Mouse (Mus musculus): ENCODE measurements around the gene Polg.

Gene Polg

DNA sequence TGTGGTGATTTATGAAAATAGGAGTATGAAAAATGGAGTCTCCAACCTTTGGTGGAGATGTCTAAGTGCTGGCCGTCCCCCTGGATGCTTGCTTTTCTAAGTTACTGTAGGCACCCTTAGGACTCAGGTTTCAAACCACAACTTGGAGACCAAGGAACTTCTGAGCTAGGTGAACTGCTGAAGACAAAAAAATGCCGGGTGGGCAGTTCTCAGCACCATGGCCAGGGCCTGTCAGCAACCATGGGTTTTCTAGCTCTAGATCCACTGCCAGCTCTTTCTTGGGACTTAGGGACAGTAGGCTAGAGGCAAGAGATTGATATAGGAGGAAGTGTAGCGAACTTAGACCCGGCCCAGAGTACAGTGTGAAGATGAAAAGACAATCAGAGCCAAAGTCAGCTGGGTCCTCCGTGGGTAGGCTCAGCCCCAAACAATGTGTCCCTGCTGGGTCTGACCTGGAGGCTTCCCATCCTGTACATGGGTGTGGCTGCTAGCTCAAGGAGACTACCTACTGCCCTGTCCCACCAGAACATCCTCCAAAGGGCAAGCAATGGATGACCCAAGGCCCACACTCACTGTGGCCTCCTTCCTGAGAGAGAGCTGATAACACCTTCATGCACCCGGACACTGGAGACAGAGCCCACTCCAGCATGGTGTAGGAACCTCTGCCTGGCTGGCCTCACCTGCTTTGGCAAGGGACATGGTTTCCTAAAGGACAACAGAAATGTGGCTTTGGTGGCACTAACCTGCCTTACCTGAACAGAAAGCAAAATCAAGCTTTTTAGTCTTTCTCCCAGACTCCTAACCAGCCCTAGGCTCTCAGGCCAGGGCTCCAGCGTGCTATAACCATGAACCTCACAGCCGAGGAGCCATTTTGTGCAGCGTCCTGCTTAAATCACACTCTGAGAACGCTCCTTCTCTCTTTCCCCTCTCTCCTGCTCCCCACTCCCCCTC is 36.3 kb upstream of the Polg start:
- DNase-seq (ENCODE audit: low read depth, low spot score) = no peak

DNA sequence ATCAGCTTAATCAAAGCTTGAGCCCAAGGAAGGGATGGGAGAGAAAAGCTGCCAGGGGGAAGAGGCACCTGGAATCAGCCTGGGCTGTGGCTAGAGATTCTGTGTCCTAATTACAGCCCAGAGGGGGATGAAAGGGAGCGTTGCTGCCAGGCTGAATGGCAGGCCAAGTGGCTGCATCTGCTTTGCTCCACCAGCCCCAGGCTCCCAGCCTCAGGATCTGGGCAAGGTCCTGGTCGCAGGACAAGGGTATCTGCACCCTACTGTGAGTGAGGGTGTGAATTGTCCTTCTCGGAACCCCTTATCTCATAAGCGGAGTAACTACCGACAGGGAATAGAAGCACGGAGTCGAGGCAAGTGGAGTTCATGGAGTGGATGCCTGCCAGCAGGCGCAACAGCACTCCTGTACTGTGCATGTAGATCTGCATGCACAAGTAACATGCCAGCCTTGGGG is 35.4 kb upstream of the Polg start:
- DNase-seq (ENCODE audit: low read depth, low spot score) = no peak

DNA sequence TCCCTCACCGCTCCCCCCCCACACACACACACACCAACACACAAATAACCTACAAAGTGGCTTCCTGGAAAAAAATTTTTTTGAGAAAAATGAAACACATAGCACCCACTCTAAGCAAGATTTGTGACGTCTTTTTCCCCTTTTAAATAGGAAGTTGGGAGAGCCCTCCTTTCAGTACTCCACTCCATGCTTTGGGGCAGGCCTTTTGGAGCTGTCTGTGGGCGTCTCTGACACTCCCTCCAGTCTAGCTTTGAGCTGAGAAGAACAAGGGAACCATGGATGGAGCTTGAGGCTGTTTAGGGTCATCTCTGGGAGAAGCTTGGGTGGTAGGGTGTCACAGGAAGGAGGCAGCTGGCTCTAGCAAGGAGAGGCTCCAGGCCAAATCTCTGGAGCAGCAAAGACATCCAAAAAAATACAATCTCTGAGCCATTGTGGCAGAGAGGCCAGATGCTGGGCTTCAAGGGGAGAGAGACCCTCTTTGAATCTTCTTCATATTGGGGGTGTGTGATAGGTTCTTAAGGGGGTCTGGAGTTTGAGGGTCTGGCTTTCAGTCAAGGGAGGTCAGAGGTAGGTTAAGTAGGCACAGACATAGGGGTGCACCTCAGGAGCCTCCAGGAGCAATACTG is 34.6 kb upstream of the Polg start:
- no peak for DNase-seq (ENCODE audit: low read depth, low spot score)

DNA sequence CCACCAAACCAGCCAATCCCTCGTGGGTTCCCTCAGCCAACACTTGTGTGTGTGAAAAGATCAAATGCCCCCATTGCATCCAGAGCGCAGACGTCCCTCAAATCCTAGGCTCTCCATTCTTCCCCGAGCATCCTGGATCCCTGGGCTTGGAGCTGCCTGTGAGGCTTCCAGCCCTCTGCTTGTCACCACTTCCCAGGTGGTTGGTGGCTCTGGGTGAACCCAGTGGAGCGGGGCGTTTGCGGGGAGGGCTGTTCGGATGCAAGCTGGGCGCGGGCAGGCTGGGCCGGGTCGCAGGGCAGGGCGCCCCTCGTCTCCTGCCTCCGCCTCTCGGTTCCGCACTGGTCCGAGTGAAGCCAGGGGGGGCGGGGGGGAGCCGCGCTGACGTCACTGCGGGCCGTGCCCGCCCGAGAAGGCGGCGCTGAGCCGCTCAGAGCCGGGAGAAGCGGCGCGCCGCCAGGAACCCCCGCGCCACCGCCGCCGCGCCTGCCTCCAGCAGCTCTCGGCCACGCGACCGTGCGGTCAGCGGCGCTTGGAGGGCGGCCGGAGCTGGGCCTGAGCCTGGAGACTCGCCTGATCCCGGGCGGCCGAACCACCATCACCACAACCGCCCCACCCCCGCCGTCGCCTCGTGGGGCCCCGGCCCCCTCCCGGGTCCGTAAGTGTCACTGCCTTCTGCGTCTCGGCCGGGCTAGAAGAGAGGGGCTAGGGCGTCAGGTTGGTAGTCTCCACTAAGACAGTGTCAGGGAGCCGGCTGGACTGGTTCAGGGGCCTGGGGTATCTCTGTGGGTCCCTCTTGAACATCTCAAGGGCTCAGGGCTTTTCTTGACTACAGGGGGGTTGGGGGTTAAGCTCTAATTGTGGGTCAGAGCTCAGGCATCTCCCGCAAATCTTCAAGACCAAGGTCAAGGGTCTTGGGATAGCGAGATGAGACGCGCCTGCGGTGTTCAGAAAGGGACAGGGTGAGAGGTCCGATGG is 33.7 kb upstream of the Polg start:
- DNase-seq (ENCODE audit: low read depth, low spot score) = no peak

DNA sequence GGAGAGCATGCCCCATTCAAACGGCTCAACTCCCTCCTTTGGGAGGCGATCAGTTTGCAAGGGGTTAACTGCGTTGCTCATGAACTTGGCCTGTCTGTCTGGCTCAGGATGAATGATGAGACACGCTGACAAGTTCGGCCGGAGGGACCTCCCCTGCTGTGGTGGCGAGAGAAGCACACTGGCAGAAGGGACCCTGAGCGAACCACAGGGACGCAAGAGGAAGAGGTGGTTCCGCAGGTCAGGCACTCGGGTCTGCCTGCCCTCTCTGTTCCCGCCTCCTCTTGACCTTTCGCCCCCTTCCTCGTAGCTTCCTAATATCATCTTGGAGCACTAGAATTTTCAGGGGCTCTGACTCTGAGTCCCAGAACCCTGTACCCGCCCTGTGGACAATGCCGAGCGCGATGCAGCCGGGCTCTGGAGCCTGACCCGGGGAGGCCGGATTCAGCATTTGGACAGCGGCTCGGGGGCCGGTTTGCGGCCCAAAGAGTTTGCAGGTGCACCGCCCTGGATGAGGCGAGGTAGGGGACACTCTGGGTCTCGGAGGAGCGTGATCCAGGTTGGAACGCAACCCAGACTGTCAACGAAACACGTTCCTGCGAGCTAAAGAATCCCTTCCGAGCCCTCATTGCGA is 32.9 kb upstream of the Polg start:
- peak; percentile 29 for DNase-seq (ENCODE audit: low read depth, low spot score)

DNA sequence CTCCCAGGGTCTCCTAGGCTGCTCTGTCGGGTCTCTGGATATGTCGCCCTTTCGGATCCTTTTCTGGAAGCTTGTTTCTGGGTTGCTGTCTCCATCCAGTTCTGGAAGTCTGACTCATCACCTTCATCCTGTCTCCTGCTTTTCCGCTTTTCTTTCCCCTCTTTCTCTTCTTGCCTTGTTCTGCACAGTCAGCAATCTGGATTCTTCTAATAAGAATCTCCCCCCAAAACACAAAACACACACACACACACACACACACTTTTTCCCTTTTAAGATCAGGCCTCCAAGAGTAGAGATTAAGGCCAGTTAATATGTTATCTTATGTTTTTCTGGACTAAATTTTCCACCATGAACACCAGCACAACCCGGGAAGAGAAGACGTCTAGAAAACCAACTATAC is 32.2 kb upstream of the Polg start:
- no peak for DNase-seq (ENCODE audit: low read depth, low spot score)

DNA sequence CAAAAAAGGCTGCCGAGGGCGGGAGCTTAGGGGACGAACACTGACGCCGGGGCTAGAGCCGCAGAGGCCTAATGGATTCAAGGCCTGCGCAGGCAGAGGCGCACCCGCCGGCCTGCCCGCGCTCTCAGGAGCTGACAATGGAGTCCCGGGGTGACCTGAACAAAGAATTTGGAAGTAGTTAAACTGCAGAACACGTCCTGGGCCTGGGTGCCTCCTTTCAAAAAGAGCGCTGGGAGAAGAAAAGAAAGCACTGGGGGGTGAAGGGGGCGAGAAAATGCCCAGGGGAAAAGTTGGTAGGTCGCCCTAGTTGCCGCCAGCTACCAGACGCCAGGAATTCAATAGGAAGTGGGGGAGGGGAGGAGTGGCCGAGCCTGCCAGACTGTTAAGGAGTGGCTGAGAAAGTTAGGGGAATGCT is 31.5 kb upstream of the Polg start:
- DNase-seq (ENCODE audit: low read depth, low spot score) = no peak

DNA sequence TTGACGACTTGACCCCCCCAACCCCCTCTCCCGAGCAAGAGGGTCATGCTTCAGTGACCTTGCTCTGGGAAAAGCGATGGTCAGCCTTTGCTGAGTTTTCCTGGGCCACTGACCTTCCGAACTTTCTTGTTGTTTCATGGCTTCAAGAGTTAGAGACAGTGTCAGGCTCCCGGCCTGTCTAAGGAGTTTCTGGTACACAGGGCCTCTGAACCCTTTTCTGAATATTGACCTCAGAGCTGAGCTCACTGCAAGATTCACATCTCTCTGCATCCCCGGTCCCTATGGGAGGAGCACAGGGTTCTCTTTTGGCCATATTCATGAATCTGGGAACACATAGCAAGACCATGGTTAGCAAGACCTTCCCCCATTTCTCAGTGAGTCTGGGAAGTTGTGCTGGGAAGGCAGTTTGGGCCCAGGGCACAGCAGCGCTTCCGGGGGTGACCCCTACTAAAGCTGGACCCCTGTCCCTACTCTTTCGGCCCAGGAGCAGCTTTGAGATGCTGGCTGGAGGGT is 30.7 kb upstream of the Polg start:
- no peak for DNase-seq (ENCODE audit: low read depth, low spot score)

DNA sequence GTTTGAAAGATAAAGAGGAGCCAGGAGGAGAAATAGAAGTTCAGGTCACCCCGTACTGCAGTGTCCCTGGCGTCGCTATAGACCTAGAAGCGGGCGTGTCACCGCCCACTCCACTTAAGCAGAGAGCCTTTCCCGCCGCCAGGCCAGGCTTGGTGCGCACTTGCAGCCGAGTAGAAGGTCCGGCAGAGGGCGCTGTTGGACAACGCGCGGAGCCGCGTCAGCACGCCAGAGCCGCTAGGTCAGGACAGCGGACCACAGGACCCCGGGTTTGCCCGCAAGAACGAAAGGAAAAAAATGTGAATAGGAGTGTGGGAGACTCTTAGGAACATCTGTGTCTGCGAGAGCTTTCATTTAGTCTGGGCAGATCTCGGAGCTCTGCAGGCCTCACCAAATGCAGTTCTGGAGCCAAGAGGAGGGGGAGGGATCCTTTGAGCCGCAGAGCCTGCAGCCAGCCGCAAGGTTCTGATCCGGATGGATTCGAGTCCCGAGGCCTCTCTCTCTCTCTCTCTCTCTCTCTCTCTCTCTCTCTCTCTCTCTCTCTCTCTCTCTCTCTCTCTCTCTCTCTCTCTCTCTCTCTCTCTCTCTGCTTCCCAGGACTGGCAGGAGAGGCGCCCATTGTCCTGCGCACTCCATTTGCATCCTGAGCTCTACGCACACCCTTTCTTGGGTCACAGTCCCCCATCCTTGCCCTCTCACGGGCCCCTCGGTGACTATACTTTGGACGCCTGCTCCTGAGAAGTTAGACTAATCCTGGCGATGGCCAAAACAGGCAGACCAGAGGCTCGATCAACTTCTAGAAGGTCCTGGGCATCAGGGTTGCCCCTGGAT is 30.0 kb upstream of the Polg start:
- DNase-seq (ENCODE audit: low read depth, low spot score) = peak; percentile 90

DNA sequence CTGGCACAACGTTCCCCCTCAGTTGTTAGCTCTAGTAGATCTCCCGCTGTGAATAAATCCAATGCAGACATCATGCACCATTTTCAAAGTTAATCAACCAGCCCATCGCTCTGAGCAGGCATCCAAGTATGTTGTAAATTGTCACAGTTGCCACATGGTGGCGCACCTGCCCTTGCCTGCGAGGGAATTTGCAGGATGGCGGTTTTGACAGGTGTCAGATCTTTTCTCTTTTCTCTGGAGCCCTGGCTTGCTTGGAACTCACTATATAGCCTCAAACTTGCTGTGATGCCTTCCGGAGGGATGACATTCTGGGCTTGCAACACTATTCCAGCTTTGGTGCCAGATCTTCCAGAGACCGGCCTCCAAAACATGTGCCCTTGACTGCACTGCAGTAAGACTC is 27.8 kb upstream of the Polg start:
- peak; percentile 78 for DNase-seq (ENCODE audit: low read depth, low spot score)

DNA sequence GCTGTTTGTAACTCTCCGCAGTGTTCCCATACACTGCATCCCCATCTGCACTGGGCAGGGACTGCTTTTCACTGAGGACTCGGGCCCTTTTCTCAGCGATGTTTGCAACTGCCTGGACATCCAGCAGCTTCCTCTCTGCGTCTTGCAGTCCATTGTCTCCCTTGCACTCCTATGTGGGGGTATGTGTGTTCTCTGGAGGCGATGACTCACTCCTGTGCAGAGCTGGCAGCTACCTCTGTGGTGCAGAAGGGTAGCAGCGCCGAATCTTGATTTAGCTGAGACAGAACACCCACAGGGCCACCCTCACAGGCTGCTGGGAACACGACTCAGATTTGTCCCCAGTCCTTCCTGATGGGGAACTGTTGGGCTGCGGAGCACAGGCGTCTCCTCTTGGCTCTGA is 20.4 kb upstream of the Polg start:
- DNase-seq (ENCODE audit: low read depth, low spot score) = no peak

DNA sequence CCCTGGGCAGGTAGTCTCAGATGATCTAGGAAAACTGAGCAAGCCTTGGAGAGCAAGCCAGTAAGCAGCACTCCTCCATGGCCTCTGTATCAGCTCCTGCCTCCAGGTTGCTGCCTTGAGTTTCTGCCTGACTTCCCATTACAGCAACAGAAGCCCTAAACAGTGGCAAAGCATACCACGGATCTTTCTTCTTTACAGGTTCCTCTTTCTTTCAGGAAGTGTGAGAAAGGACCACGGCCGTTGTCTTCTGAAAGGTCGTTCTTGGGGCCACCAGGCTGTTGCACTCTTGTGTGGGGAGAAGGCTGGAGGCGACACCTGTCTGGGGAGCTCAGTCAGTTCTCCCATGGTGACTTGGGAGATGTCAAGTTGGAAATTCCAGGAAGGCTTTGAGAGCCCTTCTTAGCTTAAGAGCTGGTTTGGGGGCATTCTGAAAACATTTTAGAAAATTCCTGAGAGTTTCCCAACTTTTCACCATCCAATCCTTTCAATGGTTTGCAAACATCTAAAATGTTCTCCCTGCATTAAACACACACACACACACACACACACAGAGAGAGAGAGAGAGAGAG is 8.8 kb upstream of the Polg start:
- no peak for DNase-seq (ENCODE audit: low read depth, low spot score)

DNA sequence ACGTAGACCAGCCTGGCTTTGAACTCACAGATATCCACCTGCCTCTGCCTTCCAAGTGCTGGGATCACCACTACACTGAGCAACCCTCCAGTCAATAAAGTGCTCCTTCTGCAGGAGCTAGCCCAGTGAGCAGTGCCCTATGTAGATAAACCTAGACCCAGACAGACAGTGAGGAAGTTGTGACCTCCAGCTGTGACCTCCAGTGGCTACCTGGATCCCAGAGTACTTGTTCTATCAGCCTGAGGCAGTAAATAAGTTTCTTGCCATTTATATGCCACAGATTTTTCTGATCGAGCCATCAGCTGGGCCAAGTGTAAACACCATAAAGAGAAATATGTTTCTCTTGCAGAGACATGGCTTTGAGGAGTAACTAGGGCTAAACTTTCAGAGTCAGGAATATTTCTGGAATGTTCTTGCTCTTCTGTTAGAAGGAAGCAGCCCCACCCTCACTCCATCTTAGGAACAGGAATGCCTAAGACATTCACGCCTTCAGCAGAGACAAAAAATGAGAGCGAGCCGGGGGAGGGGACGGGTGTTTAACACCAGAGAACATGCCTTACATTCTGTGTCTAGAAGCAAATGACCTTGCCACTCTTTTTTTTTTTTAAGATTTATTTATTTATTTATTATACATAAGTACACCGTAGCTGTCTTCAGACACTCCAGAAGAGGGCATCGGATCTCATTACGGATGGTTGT is 7.5 kb upstream of the Polg start:
- DNase-seq (ENCODE audit: low read depth, low spot score) = no peak

DNA sequence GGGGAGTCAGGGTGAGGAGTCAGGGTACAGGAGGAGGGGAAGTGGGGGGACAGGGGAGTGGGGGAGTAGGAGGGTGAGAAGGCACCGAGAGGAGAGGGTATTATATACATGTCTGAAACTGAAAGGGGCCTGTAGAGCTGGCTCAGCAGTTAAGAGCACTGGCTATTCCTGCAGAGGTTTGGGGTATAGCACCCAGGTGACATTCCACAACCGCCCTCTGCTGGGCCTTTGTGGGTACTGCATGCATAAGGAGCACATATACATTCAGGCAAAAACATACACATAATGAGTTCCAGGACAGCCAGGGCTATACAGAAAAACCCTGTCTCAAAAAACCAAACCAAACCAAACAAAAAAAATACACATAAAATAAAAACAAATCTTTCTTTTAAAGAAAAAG is 6.6 kb upstream of the Polg start:
- peak; percentile 55 for DNase-seq (ENCODE audit: low read depth, low spot score)

DNA sequence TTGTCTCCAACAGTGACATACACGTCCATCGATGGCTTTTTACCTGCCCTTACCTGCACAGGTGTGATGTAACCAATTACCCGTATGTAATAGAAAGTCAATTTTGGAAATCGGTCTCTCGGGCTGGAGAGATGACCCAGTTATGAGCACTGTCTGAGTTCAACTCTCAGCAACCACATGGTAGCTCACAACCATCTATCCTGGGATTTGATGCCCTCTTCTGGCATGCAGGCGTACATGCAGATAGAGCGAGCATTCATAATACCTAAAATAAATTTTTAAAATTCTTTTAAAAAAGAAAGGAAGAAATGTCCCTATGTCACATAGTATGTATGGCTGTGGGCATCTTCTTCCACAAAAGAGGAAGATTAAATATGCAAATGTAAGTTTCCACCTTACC is 5.3 kb upstream of the Polg start:
- DNase-seq (ENCODE audit: low read depth, low spot score) = peak; percentile 54

DNA sequence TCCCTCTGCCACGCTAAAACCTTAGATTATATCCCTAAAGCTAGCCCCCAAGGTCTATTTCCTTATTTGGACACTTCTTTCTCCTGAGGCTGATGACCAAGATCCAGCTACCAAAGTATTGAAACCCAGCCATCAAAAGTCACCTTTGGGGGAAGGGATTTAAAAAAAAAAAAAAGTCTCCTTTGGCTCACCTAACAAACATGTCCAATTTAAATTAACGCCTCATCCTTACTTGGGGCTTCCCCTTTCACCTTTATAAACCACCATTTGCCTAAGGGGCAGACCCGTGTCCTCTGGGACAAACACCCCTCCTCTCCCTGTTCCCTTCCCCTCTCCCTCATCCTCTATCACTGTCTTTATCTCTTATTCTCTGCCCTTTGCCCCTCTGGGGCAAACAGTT is 4.6 kb upstream of the Polg start:
- no peak for DNase-seq (ENCODE audit: low read depth, low spot score)

DNA sequence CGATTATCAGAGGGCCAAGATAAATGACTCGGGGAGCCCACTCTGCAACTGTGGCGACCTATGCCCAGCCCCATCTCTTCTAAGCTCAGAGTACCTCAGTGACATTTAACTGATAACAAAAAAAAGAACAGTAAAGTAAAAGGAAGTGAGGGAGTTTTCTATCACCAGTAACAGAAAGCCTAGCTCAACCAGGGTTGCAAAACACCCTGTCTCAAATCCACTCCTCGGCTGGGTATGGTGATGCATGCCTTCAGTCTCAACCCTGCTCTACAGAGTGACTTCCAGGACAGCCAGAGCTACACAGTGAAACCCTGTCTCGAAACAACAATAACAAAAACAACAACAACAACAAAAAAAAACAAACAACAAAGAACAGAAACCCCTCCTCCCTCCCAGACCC is 3.6 kb upstream of the Polg start:
- DNase-seq (ENCODE audit: low read depth, low spot score) = no peak

DNA sequence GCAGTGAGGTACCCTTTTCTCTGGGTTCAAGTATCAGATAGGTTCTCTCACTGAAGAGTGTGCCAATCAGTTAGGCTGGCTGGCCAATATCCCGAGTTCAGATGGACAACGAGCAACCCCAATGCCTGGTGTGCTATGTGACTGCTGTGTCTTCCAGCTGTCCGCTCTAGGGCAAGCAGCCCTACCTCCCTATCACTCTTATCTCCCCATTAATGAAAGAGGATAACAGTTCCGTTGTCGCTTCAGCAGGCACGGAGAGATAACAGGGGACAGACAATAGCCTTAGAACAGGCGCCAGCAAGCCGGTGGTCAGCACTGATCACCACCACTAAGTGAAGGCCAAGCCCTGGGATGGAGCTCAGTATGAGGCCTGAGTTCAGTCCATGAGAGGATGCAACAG is 2.8 kb upstream of the Polg start:
- no peak for DNase-seq (ENCODE audit: low read depth, low spot score)

DNA sequence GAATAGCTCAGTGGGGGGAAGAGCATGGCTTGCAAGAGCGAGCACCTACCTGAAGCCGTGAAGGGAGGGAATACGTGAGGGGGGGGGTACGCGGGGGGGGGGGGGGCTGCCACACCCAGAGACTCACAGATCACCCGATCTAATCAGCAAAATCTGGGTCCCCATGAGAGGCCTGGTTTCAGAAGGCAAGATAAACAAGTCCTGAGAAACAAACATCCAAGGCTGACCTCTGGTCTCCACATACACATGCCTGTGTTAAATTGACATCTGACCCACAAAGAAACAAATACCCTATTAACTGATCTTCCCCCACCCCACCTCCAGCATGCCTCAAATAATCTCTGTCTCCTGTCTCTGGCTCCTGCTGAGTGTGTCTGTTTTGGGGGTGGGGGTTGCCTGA is 1.8 kb upstream of the Polg start:
- no peak for DNase-seq (ENCODE audit: low read depth, low spot score)

All from CD4-positive, CD25-positive, alpha-beta regulatory T cell, adult 2 months (primary cell).